Mouse (Mus musculus): ENCODE data around the gene Mtrf1l. TPM values are rescaled to one million over a fixed set of nuclear protein-coding genes. Genes with fewer than 3 reads are reported as not detected.
A peak's percentile ranks its signal among the peaks of the same experiment; 100 is the strongest.

The Mtrf1l gene
- polyA plus RNA-seq (2012; rRNA removed): 5.8 and 7.4 TPM in 2 replicates

- DNase-seq (ENCODE audit: low spot score): peak; percentile 91
Observed at GRCm38 (mm10) chr10:5823740-5824491, at the start of gene Mtrf1l. Mtrf1l (minus strand) TSS chr10:5823910.

DNA sequence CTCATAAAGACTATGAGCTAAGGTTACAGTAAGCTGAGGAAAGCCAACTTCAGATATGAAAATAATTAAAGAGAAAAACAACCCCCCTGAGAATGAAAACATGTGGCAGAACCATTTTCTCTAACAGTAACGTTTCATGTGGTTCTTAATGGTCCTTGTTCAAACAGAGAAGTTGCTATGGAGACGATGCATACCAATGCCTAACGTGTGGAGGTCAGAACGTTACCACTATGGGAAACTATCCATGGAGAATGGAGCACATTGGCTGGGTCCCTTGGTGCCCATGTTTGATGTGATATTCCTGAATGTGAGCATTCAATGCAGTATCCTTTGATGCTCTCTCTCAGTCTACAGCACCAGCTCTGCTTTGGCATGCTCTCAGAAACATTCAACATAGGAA lies 47.4 kb upstream of the Mtrf1l start:
- DNase-seq (ENCODE audit: low spot score): no peak

DNA sequence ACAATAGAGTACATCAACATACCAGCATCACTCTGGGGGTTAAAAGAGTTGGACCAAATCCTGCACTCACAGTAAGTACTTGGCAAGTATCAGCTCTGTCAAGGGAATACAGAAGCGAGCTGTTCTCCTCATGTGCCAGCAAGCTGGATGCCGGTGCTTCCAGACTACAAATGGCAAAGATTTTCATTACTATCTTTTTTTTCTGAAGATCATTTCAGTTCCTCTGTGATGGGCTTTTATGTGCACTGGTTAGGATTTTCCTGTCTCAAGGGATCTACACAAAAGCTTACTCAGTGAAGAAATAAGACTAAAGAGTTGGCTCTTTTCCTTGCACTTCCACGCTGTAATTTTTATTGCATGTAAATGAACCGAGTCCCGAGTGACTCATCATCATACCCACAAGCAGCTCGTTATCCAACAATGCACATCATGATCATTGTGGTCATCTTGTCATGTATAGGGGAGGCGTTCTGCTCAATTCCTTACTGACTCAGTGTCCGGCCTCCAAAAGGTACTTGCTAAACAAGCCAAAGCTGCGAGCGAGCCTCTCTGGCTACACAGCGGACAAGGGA lies 44.4 kb upstream of the Mtrf1l start:
- no peak for DNase-seq (ENCODE audit: low spot score)

- DNase-seq (ENCODE audit: low spot score): no peak
Observed at GRCm38 (mm10) chr10:5865996-5866395, 42.3 kb upstream of the Mtrf1l start.

- no peak for DNase-seq (ENCODE audit: low spot score)
Observed at GRCm38 (mm10) chr10:5862669-5863068, 39.0 kb upstream of the Mtrf1l start.

DNA sequence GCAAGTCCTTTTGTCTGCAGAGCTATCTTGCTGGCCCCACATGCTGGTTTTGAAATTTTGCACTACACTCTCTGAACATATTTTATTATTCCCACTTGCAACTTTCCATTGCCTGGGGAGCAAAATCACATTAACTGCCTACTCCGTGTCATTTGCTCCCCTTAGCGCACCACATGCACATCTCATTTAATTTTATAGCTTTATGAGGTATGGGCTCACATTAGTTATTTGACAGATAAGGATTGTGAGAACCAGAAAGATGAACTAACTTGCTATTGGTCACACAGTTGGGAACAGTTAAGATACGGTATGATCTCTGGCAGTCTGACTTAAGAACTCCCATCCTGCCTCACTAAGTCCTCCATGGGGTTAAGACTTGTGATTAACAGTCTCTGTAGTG lies 37.1 kb upstream of the Mtrf1l start:
- DNase-seq (ENCODE audit: low spot score): no peak

DNA sequence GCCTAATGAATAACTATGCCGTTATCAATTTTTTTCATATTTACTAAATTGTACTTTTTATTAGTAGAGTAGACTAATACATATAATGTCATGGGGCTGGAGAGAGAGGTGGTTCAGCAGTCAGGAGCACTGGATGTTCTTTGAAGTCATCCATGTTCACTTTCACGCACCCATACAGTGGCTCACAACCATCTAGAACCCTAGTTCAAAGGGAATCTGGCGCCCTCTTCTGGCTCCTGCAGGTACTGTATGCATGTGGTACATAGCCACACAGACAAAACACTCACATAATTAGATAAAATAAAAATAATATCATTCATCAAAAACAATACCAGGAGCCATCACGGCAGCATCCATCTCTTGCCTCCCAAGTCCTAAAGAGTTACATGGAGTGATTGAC lies 36.0 kb upstream of the Mtrf1l start:
- no peak for DNase-seq (ENCODE audit: low spot score)

- DNase-seq (ENCODE audit: low spot score): no peak
Observed at GRCm38 (mm10) chr10:5857996-5858549, 34.4 kb upstream of the Mtrf1l start.

- DNase-seq (ENCODE audit: low spot score): no peak
Observed at GRCm38 (mm10) chr10:5853290-5853868, 29.7 kb upstream of the Mtrf1l start.

DNA sequence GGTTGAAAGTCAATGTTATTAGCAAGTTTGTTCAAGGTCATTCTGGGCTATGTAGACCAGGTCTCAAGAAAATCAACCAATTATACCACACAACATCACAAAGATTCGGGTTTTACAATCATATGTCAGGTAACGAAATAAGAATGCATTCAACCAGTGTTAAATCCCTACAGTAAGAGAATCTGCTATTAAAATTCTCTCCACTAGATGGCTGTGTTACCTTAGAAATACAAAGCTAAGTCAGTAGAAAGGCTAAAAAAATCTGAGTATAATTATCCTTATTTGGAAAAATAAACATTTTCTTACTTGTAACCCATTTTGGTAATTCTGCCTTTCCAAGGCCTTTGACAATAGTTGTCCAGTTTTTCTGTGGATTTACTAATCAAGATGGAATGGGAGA lies 23.2 kb upstream of the Mtrf1l start:
- DNase-seq (ENCODE audit: low spot score): no peak

DNA sequence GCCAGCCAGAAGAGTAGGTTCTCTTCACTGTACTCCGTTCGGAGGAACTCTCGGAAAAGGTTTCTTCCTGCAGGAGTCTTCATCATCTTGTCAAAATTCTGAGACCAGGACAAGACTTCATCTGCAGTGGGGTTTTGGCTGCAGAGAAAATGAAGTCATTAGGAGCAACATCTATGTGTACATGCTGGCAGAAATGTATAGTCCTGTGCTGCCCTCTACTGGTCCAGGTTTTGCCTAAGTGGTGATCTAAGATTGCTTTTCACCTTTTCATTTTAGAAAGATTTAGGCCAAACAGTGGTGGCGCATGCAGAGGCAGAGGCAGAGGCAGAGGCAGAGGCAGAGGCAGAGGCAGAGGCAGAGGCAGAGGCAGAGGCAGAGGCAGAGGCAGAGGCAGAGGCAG lies 17.7 kb upstream of the Mtrf1l start:
- no peak for DNase-seq (ENCODE audit: low spot score)

DNA sequence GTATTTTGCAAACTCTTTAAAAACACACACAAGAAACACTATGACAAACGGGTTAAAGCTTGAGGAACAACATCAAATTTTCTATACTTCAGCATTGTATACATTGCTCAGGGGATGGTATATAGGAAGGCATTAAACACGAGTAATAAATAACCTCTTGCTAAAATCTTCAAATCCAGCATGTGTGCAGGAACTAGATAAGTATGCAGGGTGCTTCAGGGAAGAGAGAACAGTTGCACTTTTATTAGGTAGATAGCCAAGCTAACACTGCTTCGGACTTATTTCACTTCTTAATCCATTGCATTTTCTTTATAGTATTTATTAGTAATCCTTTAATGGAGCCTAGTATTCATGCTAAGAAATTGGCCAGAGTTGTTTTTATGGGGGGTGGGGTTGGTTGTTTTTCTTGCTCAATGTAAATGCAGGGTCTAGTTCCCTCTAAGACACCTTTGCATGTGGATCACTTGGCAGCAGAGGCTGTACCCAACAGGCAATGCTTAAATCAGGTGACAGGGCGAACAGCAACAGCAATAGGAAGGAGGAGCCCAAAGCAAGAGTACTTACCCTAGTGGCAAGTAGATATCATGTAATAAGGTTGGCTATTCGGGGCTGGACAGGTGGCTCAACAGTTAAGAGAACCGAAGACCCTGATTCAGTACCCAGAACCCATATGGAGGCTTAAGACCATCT lies 2.8 kb upstream of the Mtrf1l start:
- no peak for DNase-seq (ENCODE audit: low spot score)

DNA sequence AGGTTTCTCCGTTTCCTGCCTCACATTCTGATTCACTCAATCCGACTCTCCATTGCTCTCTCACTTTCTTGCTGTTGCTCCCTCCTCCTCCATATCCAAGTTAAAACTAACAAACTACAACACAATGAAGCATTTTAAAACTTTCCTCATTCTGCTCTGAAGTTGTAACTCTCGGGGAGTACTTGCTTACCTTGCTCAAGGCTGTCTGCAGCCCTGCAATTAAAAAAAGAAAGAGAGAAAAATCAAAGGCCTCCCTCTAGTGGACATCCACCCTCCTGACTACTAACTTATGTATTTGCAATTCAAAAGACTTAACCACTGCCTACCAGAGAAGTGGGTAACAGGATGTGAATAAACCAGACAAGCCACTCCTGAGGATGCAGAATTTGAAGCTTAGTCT lies 1.1 kb upstream of the Mtrf1l start:
- no peak for DNase-seq (ENCODE audit: low spot score)

DNA sequence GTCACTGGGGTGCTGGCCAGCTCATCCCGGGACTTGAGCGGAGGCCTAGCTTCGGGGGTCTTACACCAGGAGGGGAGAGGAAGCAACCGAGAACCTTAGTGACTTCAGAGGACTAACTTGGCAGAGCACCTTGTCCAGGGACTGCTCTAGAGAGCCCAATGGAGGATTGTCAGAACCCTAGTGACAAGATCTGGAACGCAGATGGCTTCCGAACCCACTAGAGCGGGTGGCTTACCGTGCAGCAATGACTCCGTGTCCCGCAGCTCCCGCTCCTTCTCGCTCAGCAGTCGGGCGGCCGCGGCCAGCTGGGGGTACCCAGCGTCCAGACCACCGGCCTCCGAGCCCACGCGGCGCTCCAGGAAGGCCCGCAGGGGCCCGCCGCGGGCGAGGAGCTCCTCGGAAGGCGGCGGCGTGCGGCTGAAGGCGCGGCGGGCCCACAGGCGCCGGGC lies 395 bp downstream of the Mtrf1l start:
- peak; percentile 32 for DNase-seq (ENCODE audit: low spot score)

DNA sequence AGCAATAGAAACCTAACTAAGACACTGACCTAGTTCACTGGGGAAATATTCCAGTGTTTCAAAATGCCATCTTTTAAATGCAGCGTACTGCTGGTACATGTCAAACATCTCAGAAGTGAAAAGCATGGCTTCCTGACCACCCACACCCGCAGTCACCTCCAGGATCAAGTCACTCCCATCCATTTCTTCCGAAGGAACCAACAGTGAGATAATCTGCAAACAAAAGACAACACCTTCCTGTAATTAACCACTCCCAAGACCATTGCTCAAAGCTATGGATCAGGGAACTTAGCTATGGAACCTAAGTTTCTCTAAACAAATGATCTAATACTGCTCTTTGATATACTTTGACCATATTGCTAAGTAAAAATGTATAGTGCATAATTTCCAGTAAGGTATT lies 4.9 kb downstream of the Mtrf1l start:
- DNase-seq (ENCODE audit: low spot score): no peak

DNA sequence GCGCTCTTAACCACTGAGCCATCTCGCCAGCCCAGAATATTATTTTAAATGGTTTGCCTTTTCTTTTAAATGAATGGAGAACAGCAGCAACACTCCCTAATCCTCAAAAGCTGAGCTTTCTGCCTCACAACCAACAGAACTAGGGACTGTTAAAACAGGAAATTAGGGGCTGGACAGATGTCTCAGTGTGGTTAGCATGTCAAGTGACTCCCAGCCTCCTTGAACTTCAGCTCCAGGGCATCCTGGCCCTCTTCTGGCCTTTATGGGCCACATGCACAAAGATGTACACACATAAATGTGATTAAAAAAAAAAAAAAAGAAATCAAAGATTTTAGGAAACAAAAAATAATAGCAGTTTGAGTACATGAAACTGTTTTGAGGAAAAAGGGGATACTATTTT lies 7.7 kb downstream of the Mtrf1l start:
- no peak for DNase-seq (ENCODE audit: low spot score)

GRCm38 (mm10) chr10:5813724-5814123 lies 10.0 kb downstream of the Mtrf1l start:
- no peak for DNase-seq (ENCODE audit: low spot score)

DNA sequence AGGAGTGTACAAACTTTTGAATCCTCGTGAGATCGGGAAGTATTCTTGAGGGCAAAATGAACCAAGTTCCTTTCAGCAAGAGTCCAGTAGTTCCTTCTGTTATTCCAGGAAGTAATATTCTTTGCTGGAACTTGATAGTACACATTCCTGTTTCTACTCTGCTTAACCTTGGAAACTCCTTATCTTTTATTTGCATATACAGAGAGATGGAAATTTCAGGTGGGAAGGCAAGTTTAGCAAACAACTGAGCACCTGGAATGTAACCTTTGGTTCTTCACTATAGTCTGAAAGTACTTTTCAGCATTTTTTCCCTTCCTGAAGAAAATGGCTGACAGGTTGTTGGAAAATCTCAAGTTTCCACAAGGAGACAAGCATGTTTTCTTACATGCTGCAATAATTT lies 16.0 kb downstream of the Mtrf1l start:
- DNase-seq (ENCODE audit: low spot score): no peak

GRCm38 (mm10) chr10:5806996-5807395 lies 16.7 kb downstream of the Mtrf1l start:
- no peak for DNase-seq (ENCODE audit: low spot score)

GRCm38 (mm10) chr10:5806416-5806815 lies 17.3 kb downstream of the Mtrf1l start:
- no peak for DNase-seq (ENCODE audit: low spot score)

- DNase-seq (ENCODE audit: low spot score): no peak
Observed at GRCm38 (mm10) chr10:5805731-5806307, 17.9 kb downstream of the Mtrf1l start.

DNA sequence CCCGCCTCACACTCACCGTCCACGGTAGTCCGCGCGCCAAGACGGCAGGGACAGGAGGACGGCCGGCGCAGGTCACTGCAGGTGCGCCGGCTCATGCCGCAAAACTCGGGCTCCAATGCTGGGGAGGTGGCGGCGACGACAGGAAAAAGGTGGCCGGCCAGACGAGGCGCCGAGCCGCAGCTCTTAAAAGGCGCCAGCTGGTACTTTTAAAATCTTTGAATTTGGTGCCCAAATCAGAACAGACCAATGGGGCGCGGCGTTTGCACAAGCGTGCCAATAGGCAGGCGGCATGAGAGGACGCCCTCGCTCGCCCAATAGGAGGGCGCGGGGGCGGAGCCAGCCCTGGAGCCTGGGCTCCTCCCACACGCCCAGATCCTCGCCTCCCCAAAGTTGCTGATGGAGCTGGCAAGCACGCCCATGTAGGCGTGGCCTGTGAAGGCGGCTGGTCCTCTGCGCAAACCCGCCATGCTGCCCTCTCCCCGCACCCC lies 18.4 kb downstream of the Mtrf1l start, which contains the start of gene Fbxo5:
Gene Fbxo5 (minus strand): TSS at position 358 of the 488 bp plus-strand sequence.
- DNase-seq (ENCODE audit: low spot score): peak; percentile 92

Data from urinary bladder, adult 2 months (tissue).